Mouse (Mus musculus) MEL (cell line): ENCODE data around the gene Rapgef2. TPM values are rescaled to one million over a fixed set of nuclear protein-coding genes. Genes with fewer than 3 reads are reported as not detected.

Experiments
- DNase-seq: peaks from one replicate; pipeline ENCODE4 v3.0.0; 2011; ENCODE audit warnings: low read depth, low spot score
- H3K27ac ChIP-seq: 2 replicates; pipeline ENCODE4 v1.5.1; 2012; ENCODE audit warnings: low read depth, mild to moderate bottlenecking, control low read depth, low read length, moderate library complexity; ENCODE audit not compliant: control insufficient read depth
- H3K27me3 ChIP-seq, 2 experiments: fragments of 150-350 bp in 1 of 2; sonication (generic) in 1 of 2; 2 replicates each; pipeline ENCODE4 v1.6.1; 2012; ENCODE audit warnings: low read length in 2 of 2, mild to moderate bottlenecking in 2 of 2, improper control_type of control experiment in 1 of 2, moderate library complexity in 1 of 2; ENCODE audit not compliant: insufficient read depth in 2 of 2, control insufficient read depth in 1 of 2
- H3K36me3 ChIP-seq, 2 experiments: 2 replicates each; pipeline ENCODE4 v1.6.1; 2012 to 2014; ENCODE audit warnings: low read length in 2 of 2, improper control_type of control experiment in 1 of 2, inconsistent platforms in 1 of 2, mild to moderate bottlenecking in 1 of 2; ENCODE audit not compliant: insufficient read depth in 2 of 2, control insufficient read depth in 1 of 2
- H3K4me1 ChIP-seq, 2 experiments: fragments of 150-350 bp in 1 of 2; sonication (generic) in 1 of 2; 2 replicates each; pipeline ENCODE4 v1.6.1; 2012; ENCODE audit warnings: low read length in 2 of 2, improper control_type of control experiment in 1 of 2, mild to moderate bottlenecking in 1 of 2; ENCODE audit not compliant: insufficient read depth in 2 of 2, control insufficient read depth in 1 of 2
- H3K4me3 ChIP-seq, 2 experiments: fragments of 150-350 bp in 1 of 2; sonication (generic) in 1 of 2; 2 replicates each; pipeline ENCODE4 v1.5.1; 2012; ENCODE audit warnings: low read depth in 2 of 2, low read length in 2 of 2, mild to moderate bottlenecking in 2 of 2, moderate library complexity in 2 of 2, control low read depth in 1 of 2, improper control_type of control experiment in 1 of 2; ENCODE audit not compliant: control insufficient read depth in 1 of 2, insufficient read depth in 1 of 2
- H3K79me2 ChIP-seq: 2 replicates; pipeline ENCODE4 v1.6.1; 2012; ENCODE audit warnings: mild to moderate bottlenecking, low read length, moderate library complexity; ENCODE audit not compliant: control insufficient read depth, poor library complexity, insufficient read depth
- H3K9ac ChIP-seq: 2 replicates; pipeline ENCODE4 v1.6.1; 2012; ENCODE audit warnings: low read depth, mild to moderate bottlenecking, control low read depth, low read length, moderate library complexity; ENCODE audit not compliant: control insufficient read depth, poor library complexity, severe bottlenecking
- H3K9me3 ChIP-seq: fragments of 150-350 bp; sonication (generic); replicated peaks from 2 replicates; pipeline ENCODE4 v1.6.1; 2012; ENCODE audit warnings: mild to moderate bottlenecking, low read length, improper control_type of control experiment, moderate library complexity; ENCODE audit not compliant: insufficient read depth
- ELF1 ChIP-seq: IDR thresholded peaks from 2 replicates; pipeline ENCODE4 v1.6.1; 2014; ENCODE audit warnings: low read depth, mild to moderate bottlenecking, inconsistent platforms, low read length, improper control_type of control experiment, moderate library complexity
- EP300 ChIP-seq, 2 experiments: IDR thresholded peaks; 2 replicates each; pipeline ENCODE4 v1.6.1; 2011; ENCODE audit warnings: improper control_type of control experiment in 2 of 2, low read length in 2 of 2, low read depth in 1 of 2, mild to moderate bottlenecking in 1 of 2
- ETS1 ChIP-seq: IDR thresholded peaks from 2 replicates; pipeline ENCODE4 v1.6.1; 2012; ENCODE audit warnings: low read depth, mild to moderate bottlenecking, inconsistent platforms, low read length, improper control_type of control experiment, moderate library complexity
- GATA1 ChIP-seq: IDR thresholded peaks from 2 replicates; pipeline ENCODE4 v1.6.1; 2011; ENCODE audit warnings: low read depth, low read length, improper control_type of control experiment
- JUND ChIP-seq: IDR thresholded peaks from 2 replicates; pipeline ENCODE4 v1.6.1; 2011; ENCODE audit warnings: low read depth, mild to moderate bottlenecking, improper control_type of control experiment, low read length
- KAT2A ChIP-seq: conservative IDR thresholded peaks from 2 replicates; pipeline ENCODE4 v1.6.1; 2012; ENCODE audit warnings: low read depth, low read length, improper control_type of control experiment, inconsistent platforms
- MAFK ChIP-seq: IDR thresholded peaks from 2 replicates; pipeline ENCODE4 v1.6.1; 2011; ENCODE audit warnings: low read depth, mild to moderate bottlenecking, low read length, improper control_type of control experiment, borderline replicate concordance
- MAX ChIP-seq: IDR thresholded peaks from 2 replicates; pipeline ENCODE4 v1.6.1; 2011; ENCODE audit warnings: low read length, improper control_type of control experiment
- MAZ ChIP-seq: IDR thresholded peaks from 2 replicates; pipeline ENCODE4 v1.6.1; 2012; ENCODE audit warnings: low read depth, mild to moderate bottlenecking, inconsistent platforms, low read length, improper control_type of control experiment
- NRF1 ChIP-seq: IDR thresholded peaks from 2 replicates; pipeline ENCODE4 v1.6.1; 2014; ENCODE audit warnings: low read depth, mild to moderate bottlenecking, inconsistent platforms, low read length, improper control_type of control experiment, moderate library complexity; ENCODE audit not compliant: poor library complexity, insufficient read depth, severe bottlenecking
- RCOR1 ChIP-seq: IDR thresholded peaks from 2 replicates; pipeline ENCODE4 v1.6.1; 2012; ENCODE audit warnings: low read depth, mild to moderate bottlenecking, inconsistent platforms, low read length, improper control_type of control experiment
- TAL1 ChIP-seq: IDR thresholded peaks from 2 replicates; pipeline ENCODE4 v1.6.1; 2012; ENCODE audit warnings: mild to moderate bottlenecking, inconsistent platforms, low read length, moderate library complexity, mixed read lengths
- TCF12 ChIP-seq: IDR thresholded peaks from 2 replicates; pipeline ENCODE4 v1.6.1; 2014; ENCODE audit warnings: low read depth, mild to moderate bottlenecking, inconsistent platforms, low read length, improper control_type of control experiment, moderate library complexity
- UBTF ChIP-seq: IDR thresholded peaks from 2 replicates; pipeline ENCODE4 v1.6.1; 2012; ENCODE audit warnings: low read depth, mild to moderate bottlenecking, inconsistent platforms, low read length, improper control_type of control experiment, moderate library complexity, borderline replicate concordance; ENCODE audit not compliant: insufficient read depth
- polyA plus RNA-seq, 2 experiments: library from polyadenylated mRNA; stranded (reverse) in 1 of 2; unstranded in 1 of 2; fragments of >175 nt in 1 of 2; fragments of >200 nt in 1 of 2; gene quantifications; 2 replicates each; pipeline versions ENCODE4 v1.2.1 to v1.2.4; 2012; ENCODE audit warnings: low replicate concordance in 2 of 2, low read depth in 1 of 2; ENCODE audit not compliant: insufficient read length in 2 of 2, insufficient read depth in 1 of 2, missing spikeins in 1 of 2
- total RNA-seq: library from RNA; depleted of rRNA; stranded (reverse); fragments of 300-350 nt; gene quantifications from 2 replicates; pipeline ENCODE4 v1.2.3, GENCODE M21; 2012; rRNA removed

Gene Rapgef2
- total RNA-seq (4.2 and 4.3 TPM in 2 replicates), polyA plus RNA-seq (1 to 10 TPM in 1 of 2 experiments, not detected in 1; 4.6 TPM)

DNA sequence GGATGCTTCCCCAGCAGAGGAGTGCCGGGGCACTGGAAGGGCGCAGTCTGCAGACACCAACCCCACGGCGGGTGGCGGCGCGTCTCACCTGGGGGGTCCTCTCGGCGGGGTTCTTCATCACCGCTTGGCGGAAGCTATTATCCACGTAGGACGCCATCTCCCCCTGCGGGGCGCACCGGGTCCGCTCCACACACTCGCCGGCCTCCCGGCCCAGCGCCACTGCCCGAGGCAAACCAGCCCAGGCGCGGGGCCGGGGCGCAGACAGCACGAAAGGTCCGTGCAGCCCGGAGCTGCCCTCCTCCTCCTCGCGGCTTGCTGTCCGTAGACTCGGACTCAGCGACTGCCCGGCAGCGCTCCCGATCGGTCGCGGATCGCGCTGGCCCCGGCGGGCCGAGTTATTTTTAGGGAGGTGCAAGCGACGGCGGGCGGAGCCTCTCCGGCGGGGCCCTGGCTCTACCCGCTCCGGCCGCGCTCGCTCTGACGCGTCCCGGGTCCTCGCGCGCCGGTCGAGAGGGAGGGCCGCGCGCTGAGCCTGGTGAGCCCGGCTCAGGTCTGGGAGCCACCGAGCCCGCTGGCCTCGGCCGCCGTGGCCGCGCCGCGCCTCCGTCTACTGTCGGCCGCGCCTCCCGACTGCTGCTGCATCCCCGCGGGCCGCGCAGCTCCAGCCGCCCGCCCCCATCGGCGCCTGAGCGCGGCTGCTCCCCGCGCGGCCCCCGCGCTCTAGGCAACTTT lies at the start of gene Rapgef2:
Gene Rapgef2, minus strand, starts transcription at position 142 of the 732 bp plus-strand sequence.
- TF ChIP-seq MAZ (no peak), MAX (0 out of 2 replicates have a peak, but pooled peaks have one; percentile 11), UBTF (peak; percentile 38; the same call in 1 of the 2 replicates)
- 0 out of 4 replicates have a peak, but pooled peaks cover 0 to 1% of the 10 kb centered on the region in 2 experiments for H3K27me3 ChIP-seq
- DNase-seq, result peak; percentile 60

DNA sequence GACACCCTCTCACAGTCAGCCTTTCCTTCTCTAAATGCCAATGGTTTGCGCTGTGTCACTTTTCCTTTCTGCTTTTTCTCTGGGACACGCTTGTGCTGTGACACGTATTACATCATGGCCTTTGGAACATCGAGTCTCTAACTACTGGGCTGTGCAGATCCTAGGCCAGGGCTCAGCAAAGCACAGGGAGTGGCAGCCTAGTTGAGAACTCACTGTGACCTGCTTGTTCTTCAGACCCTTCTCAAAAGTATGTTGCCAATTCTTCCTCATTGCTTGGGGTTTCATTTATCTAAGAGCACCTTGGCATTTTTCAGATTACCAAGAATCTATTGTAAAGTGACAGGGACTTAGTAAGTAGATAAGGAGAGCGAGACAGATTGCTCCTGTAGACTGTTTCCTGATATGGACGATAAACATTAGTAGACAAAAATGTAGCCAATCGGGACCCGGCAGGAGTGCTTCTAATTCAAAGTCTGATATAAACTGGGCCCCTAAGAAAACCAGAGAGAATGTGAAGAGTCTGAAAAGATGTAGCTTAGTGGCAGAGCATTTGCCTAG lies 47.4 kb upstream of the Rapgef2 start:
- Histone ChIP-seq H3K9ac (no peak overlapping the region), H3K9me3 (no peaks in the 10 kb centered on the region), H3K36me3 (peaks cover 0 to 2% of the 10 kb centered on the region in 2 experiments; a peak in 2 of 4 replicates), H3K79me2 (no peaks in the 10 kb centered on the region), H3K4me1 (peaks cover 0 to 13% of the 10 kb centered on the region in 2 experiments; a peak in 3 of 4 replicates), H3K27me3 (0 out of 4 replicates have a peak, but pooled peaks cover 0 to 2% of the 10 kb centered on the region in 2 experiments), H3K27ac (no peak overlapping the region), H3K4me3 (no peak overlapping the region)
- peak; percentile 52 for DNase-seq
- TF ChIP-seq KAT2A (no peak), JUND (no peak), TAL1 (no peak), ETS1 (peak; percentile 53), ELF1 (0 out of 2 replicates have a peak, but pooled peaks have one; percentile 19), TCF12 (peak; percentile 90), RCOR1 (peak; percentile 91), NRF1 (no peak), EP300 (IDR thresholded peaks at IDR 0.05; ENCODE audit: low read depth in 1 of 2, low read length in 2 of 2) (peak; percentile 70 to 83), MAFK (no peak), GATA1 (peak; percentile 86)

More for the DNA sequence above, at the start of gene Rapgef2:
- Histone ChIP-seq H3K79me2 (peaks cover 17% of the 10 kb centered on the region), H3K4me3 (peak within 1 kb of the TSS; percentile 86 to 92), H3K9ac (peak within 1 kb of the TSS; percentile 80), H3K36me3 (peaks cover 0 to 30% of the 10 kb centered on the region in 2 experiments; a peak in 2 of 4 replicates), H3K27ac (peak within 1 kb of the TSS; percentile 2; the same call in 1 of the 2 replicates), H3K4me1 (peaks cover 3 to 22% of the 10 kb centered on the region in 2 experiments), H3K9me3 (no peaks in the 10 kb centered on the region)
